Mouse (Mus musculus) ES-E14 (cell line): Measurements from ENCODE around the gene Liph. TPM values are rescaled to one million over a fixed set of nuclear protein-coding genes. Genes with fewer than 3 reads are reported as not detected.
"Not testable (repeated sequence)": the region's sequence is repeated elsewhere in the genome, so short reads cannot be mapped to it uniquely, and the experiment has no call there.

Experiments
- DNase-seq: peaks from one replicate; pipeline ENCODE4 v3.0.0-alpha.2; 2013; ENCODE audit warnings: low read depth, low spot score
- H3K27ac ChIP-seq: 2 replicates; pipeline ENCODE4 v1.5.1; 2012; ENCODE audit warnings: low read depth, mild to moderate bottlenecking, low read length, moderate library complexity, mixed read lengths; ENCODE audit not compliant: poor library complexity, insufficient read depth, severe bottlenecking
- H3K36me3 ChIP-seq: 2 replicates; pipeline ENCODE4 v1.6.1; 2012; ENCODE audit warnings: mild to moderate bottlenecking, low read length, moderate library complexity, mixed read lengths; ENCODE audit not compliant: control insufficient read depth, poor library complexity, insufficient read depth, severe bottlenecking
- H3K4me1 ChIP-seq, 2 experiments: fragments of 150-350 bp in 1 of 2; sonication (generic) in 1 of 2; 2 replicates each; pipeline ENCODE4 v1.6.1; 2012; ENCODE audit warnings: low read length in 2 of 2, mild to moderate bottlenecking in 1 of 2, mixed read lengths in 1 of 2; ENCODE audit not compliant: control insufficient read depth in 2 of 2, insufficient read depth in 2 of 2, poor library complexity in 1 of 2
- H3K4me3 ChIP-seq, 2 experiments: fragments of 150-350 bp in 1 of 2; sonication (generic) in 1 of 2; 2 replicates each; pipeline ENCODE4 v1.5.1; 2012; ENCODE audit warnings: low read length in 2 of 2, low read depth in 1 of 2, mild to moderate bottlenecking in 1 of 2, mixed read lengths in 1 of 2; ENCODE audit not compliant: insufficient read depth in 1 of 2, poor library complexity in 1 of 2, severe bottlenecking in 1 of 2
- H3K9ac ChIP-seq: 2 replicates; pipeline ENCODE4 v1.6.1; 2012; ENCODE audit warnings: low read depth, mild to moderate bottlenecking, low read length, mixed read lengths; ENCODE audit not compliant: poor library complexity, insufficient read depth, severe bottlenecking
- H3K9me3 ChIP-seq: fragments of 150-350 bp; sonication (generic); 2 replicates; pipeline ENCODE4 v1.6.1; 2012; ENCODE audit warnings: low read depth, mild to moderate bottlenecking, low read length; ENCODE audit not compliant: control insufficient read depth, insufficient read depth
- CHD2 ChIP-seq: IDR thresholded peaks from 2 replicates; pipeline ENCODE4 v1.6.1; 2014; ENCODE audit warnings: mild to moderate bottlenecking, low read depth, low read length, inconsistent platforms
- HCFC1 ChIP-seq: IDR thresholded peaks from 2 replicates; pipeline ENCODE4 v1.6.1; 2012; ENCODE audit warnings: low read length, inconsistent platforms, borderline replicate concordance; ENCODE audit not compliant: insufficient read depth
- MAFK ChIP-seq: IDR thresholded peaks from 2 replicates; pipeline ENCODE4 v1.6.1; 2014; ENCODE audit warnings: mild to moderate bottlenecking, low read depth, low read length, inconsistent platforms; ENCODE audit not compliant: insufficient read depth
- ZC3H11A ChIP-seq: IDR thresholded peaks from 2 replicates; pipeline ENCODE4 v1.6.1; 2012; ENCODE audit warnings: low read depth, mild to moderate bottlenecking, inconsistent platforms, low read length, borderline replicate concordance
- ZNF384 ChIP-seq: IDR thresholded peaks from 2 replicates; pipeline ENCODE4 v1.6.1; 2012; ENCODE audit warnings: low read depth, low read length, inconsistent platforms
- in situ Hi-C, 2 experiments: fragments of 600-800 bp; cut with MboI; formaldehyde crosslinking; loops; one replicate each; pipeline ENCODE4 v1.15.1; 2025; ENCODE audit warnings: low sequenced_read_pairs in 2 of 2, inconsistent platforms in 1 of 2; ENCODE audit not compliant: unreplicated experiment in 2 of 2
- total RNA-seq: library from RNA; depleted of rRNA; stranded (reverse); fragments of 300-350 nt; gene quantifications from 2 replicates; pipeline ENCODE4 v1.2.3, GENCODE M21; 2012; rRNA removed

The Liph gene
- total RNA-seq, 1 experiment, result 24.5 TPM

DNA sequence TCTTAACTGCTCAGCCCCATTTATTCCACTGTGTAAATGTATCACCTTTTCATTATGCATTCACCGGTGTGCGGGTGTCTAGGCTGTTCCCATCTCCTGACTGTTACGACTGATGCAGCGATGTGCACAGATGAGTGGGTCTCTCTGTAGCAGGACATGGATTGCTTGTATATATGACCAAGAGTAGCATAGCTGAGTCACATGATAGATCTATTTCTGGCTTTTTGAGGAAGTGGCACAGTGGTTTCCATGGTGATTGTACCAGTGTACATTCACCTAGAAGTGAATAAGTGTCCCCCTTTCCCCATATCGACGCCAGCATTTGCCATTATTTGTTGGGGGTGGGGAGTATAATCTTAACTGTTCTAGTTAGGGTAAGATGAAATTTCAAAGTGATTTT is 82.1 kb downstream of the Liph start:
- DNase-seq, result no peak
- TF ChIP-seq ZC3H11A (no peak), ZNF384 (no peak), MAFK (no peak), CHD2 (no peak), HCFC1 (no peak)
- no peak overlapping the region for H3K27ac ChIP-seq
- in situ Hi-C loops, result no loop called here
- H3K9ac ChIP-seq, result no peak overlapping the region
- no peaks in the 10 kb centered on the region for H3K9me3 ChIP-seq
- H3K4me3 ChIP-seq, result no peak overlapping the region
- no peaks in the 10 kb centered on the region; a peak in 1 of 4 replicates for H3K4me1 ChIP-seq
- H3K36me3 ChIP-seq, result no peaks in the 10 kb centered on the region

DNA sequence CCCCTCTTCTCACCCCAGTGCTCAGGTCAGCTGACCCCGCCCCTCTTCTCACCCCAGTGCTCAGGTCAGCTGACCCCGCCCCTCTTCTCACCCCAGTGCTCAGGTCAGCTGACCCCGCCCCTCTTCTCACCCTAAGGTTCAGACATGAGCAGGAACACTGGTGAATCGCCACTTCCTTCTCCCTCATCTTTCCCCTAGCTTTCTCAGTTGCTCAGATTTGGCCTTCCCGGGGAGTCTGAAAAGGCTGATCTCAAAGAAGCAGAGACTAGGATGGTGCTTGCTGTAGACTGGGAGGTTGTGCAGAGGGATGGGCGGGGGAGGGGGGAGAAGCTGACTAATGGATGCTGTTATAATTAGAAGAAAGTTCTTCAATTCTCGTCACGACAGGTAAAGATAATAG is 86.6 kb downstream of the Liph start:
- in situ Hi-C loops, H3K9ac ChIP-seq, H3K9me3 ChIP-seq, H3K36me3 ChIP-seq: not testable (repeated sequence)
- Histone ChIP-seq H3K4me3 (peak overlapping the region in 1 of 2 experiments; percentile 26; a peak in 1 of 4 replicates), H3K27ac (peak overlapping the region; percentile 53; the same call in 1 of the 2 replicates), H3K4me1 (peaks cover 0 to 15% of the 10 kb centered on the region in 2 experiments; a peak in 3 of 4 replicates)
- DNase-seq, result peak; percentile 39

DNA sequence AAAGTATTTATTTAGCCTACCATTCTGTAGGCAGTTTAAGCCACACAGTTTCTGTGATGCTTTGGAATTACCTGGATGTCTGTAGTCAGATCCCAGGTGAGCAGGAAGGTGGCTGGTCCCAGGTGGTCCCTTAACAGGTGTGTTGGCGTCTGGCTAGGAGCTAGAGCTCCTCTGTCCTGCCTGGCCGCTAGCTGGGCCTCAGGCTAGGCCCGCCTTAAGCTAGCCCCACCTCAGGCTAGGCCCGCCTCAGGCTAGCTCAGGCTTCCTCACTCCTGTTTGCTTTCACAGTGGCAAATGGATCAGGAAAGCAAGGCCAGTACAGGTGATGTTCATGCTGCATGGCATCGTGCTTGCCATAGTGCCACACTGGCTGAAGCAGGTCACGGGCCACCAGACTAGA is 88.6 kb downstream of the Liph start:
- no peak for TF ChIP-seq HCFC1
- no peak for TF ChIP-seq MAFK
- TF ChIP-seq ZNF384, result no peak
- no peak for TF ChIP-seq ZC3H11A
- TF ChIP-seq CHD2, result no peak
- H3K27ac ChIP-seq, result no peak overlapping the region
- in situ Hi-C loops, result no loop called here
- H3K4me1 ChIP-seq, result peaks cover 0 to 15% of the 10 kb centered on the region in 2 experiments; a peak in 3 of 4 replicates
- no peaks in the 10 kb centered on the region for H3K9me3 ChIP-seq
- no peak for DNase-seq
- no peak overlapping the region for H3K9ac ChIP-seq
- no peaks in the 10 kb centered on the region for H3K36me3 ChIP-seq
- H3K4me3 ChIP-seq, result no peak overlapping the region

GRCm38 (mm10) chr16:21905996-21906395 is 89.5 kb downstream of the Liph start:
- no peak for DNase-seq
- Histone ChIP-seq H3K27ac (no peak overlapping the region), H3K4me1 (peaks cover 0 to 15% of the 10 kb centered on the region in 2 experiments; a peak in 3 of 4 replicates), H3K36me3 (no peaks in the 10 kb centered on the region), H3K9me3 (no peaks in the 10 kb centered on the region), H3K4me3 (no peak overlapping the region), H3K9ac (no peak overlapping the region)
- TF ChIP-seq HCFC1 (no peak), ZNF384 (no peak), CHD2 (no peak), ZC3H11A (no peak), MAFK (no peak)
- in situ Hi-C loops, result no loop called here

DNA sequence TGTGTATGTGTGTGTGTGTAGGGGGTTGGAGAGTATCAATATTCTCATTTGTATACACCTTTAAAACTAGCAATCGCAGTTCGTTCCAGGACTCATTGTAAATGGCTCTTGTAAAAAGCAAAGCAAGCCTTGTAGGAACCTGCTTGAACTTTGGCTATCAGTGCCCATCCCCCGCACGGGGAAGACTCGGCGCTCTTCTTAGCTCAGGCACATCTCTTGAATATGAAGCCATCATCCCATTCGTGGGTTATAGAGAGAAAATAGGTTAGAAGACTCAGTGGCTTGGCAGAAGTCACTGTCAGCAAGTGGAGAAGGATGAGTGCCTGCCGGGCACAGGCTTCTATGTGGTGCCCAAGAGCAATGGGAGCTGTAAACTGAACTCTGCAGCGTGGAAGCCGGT is 90.8 kb downstream of the Liph start:
- H3K4me1 ChIP-seq, result peaks cover 0 to 15% of the 10 kb centered on the region in 2 experiments; a peak in 3 of 4 replicates
- no peak overlapping the region for H3K27ac ChIP-seq
- H3K9ac ChIP-seq, result no peak overlapping the region
- no peak for TF ChIP-seq ZC3H11A
- no peak for TF ChIP-seq HCFC1
- in situ Hi-C loops, result no loop called here
- no peak for DNase-seq
- no peak overlapping the region for H3K4me3 ChIP-seq
- no peaks in the 10 kb centered on the region for H3K36me3 ChIP-seq
- H3K9me3 ChIP-seq, result no peaks in the 10 kb centered on the region

Other genes with a start within 250 kb of the Liph start
- gene Ehhadh, start 207.9 kb downstream of the Liph start, total RNA-seq, result 1.2 and 1.5 TPM in 2 replicates
- 0.36 and 0.53 TPM in 2 replicates for gene Map3k13, start 201.3 kb downstream of the Liph start, total RNA-seq
- gene Tmem41a, start 48.1 kb downstream of the Liph start, total RNA-seq, result 26.9 and 28.8 TPM in 2 replicates
- gene Senp2, start 13.8 kb upstream of the Liph start, total RNA-seq, result 51.4 and 59.1 TPM in 2 replicates
- 24.3 and 25.6 TPM in 2 replicates for gene Igf2bp2, start 167.6 kb upstream of the Liph start, total RNA-seq